Mouse (Mus musculus): ENCODE measurements at regions not wholly inside any gene's neighbourhood (a gene's known extent, or its start where the extent isn't known, plus 50 kb on each side); places are given as distances from the start of the nearest gene placed in this dataset.

- no peak for DNase-seq (ENCODE audit: low read depth, low spot score)
Measured at GRCm38 (mm10) chr14:80244640-80245302, 260.9 kb downstream of the Olfm4 start.

- no peak for DNase-seq (ENCODE audit: low read depth, low spot score)
Measured at GRCm38 (mm10) chr14:80247575-80247974, 263.7 kb downstream of the Olfm4 start.

GRCm38 (mm10) chr14:80249882-80250281 is 266.0 kb downstream of the Olfm4 start:
- DNase-seq (ENCODE audit: low read depth, low spot score), result no peak

- peak; percentile 13 for DNase-seq (ENCODE audit: low read depth, low spot score)
Measured at GRCm38 (mm10) chr14:80257086-80257485, 273.2 kb downstream of the Olfm4 start.

GRCm38 (mm10) chr14:80263173-80263572 is 279.3 kb downstream of the Olfm4 start:
- DNase-seq (ENCODE audit: low read depth, low spot score), result no peak

GRCm38 (mm10) chr14:80265081-80265480 is 281.2 kb downstream of the Olfm4 start:
- no peak for DNase-seq (ENCODE audit: low read depth, low spot score)

- DNase-seq (ENCODE audit: low read depth, low spot score), result peak; percentile 66
Measured at GRCm38 (mm10) chr14:80269179-80269951, 285.5 kb downstream of the Olfm4 start.

- no peak for DNase-seq (ENCODE audit: low read depth, low spot score)
Measured at GRCm38 (mm10) chr14:80270063-80270462, 286.2 kb downstream of the Olfm4 start.

- no peak for DNase-seq (ENCODE audit: low read depth, low spot score)
Measured at GRCm38 (mm10) chr14:80280188-80280587, 296.3 kb downstream of the Olfm4 start.

GRCm38 (mm10) chr14:80283726-80284125 is 299.8 kb downstream of the Olfm4 start:
- DNase-seq (ENCODE audit: low read depth, low spot score), result no peak

GRCm38 (mm10) chr14:80291360-80291759 is 307.5 kb downstream of the Olfm4 start:
- DNase-seq (ENCODE audit: low read depth, low spot score), result no peak

GRCm38 (mm10) chr14:80293378-80293777 is 309.5 kb downstream of the Olfm4 start:
- no peak for DNase-seq (ENCODE audit: low read depth, low spot score)

- no peak for DNase-seq (ENCODE audit: low read depth, low spot score)
Measured at GRCm38 (mm10) chr14:80329651-80330050, 345.8 kb downstream of the Olfm4 start.

- no peak for DNase-seq (ENCODE audit: low read depth, low spot score)
Measured at GRCm38 (mm10) chr14:80362024-80362622, 378.2 kb downstream of the Olfm4 start.

- DNase-seq (ENCODE audit: low read depth, low spot score), result no peak
Measured at GRCm38 (mm10) chr14:80369448-80370153, 385.7 kb downstream of the Olfm4 start.

- no peak for DNase-seq (ENCODE audit: low read depth, low spot score)
Measured at GRCm38 (mm10) chr14:80374290-80374689, 390.4 kb downstream of the Olfm4 start.

GRCm38 (mm10) chr14:80377064-80377463 is 393.2 kb downstream of the Olfm4 start:
- DNase-seq (ENCODE audit: low read depth, low spot score), result no peak

GRCm38 (mm10) chr14:80391418-80391817 is 407.5 kb downstream of the Olfm4 start:
- DNase-seq (ENCODE audit: low read depth, low spot score), result no peak

GRCm38 (mm10) chr14:80408317-80408716 is 424.4 kb downstream of the Olfm4 start:
- DNase-seq (ENCODE audit: low read depth, low spot score), result no peak

- DNase-seq (ENCODE audit: low read depth, low spot score), result no peak
Measured at GRCm38 (mm10) chr14:80418810-80419325, 435.0 kb downstream of the Olfm4 start.

GRCm38 (mm10) chr14:80443820-80444219 is 459.9 kb downstream of the Olfm4 start:
- DNase-seq (ENCODE audit: low read depth, low spot score), result no peak

GRCm38 (mm10) chr14:80471470-80471869 is 487.6 kb downstream of the Olfm4 start:
- DNase-seq (ENCODE audit: low read depth, low spot score), result no peak

Measured in ES-CJ7 (cell line).